Mouse (Mus musculus): Measurements from ENCODE around the gene Agmo. TPM values are rescaled to one million over a fixed set of nuclear protein-coding genes. Genes with fewer than 3 reads are reported as not detected.

Gene Agmo
- 1 to 10 TPM; 1.2 to 1.8 TPM for total RNA-seq (2021)
- long read RNA-seq, experiment 1, partial matches to known transcripts, result 0 of 2 reads
- long read RNA-seq, experiment 1, other reads (novel, unspliced or antisense), result 0 of 2 reads
- long read RNA-seq, experiment 2, partial matches to known transcripts, result 0 of 2 reads
- long read RNA-seq, experiment 2, other reads (novel, unspliced or antisense), result 0 of 2 reads

GRCm38 (mm10) chr12:37241566-37242021, at the start of gene Agmo:
Gene Agmo (plus strand): TSS chr12:37241641.
- Histone ChIP-seq H3K4me3 (peak within 1 kb of the TSS; percentile 67), H3K27ac (peak within 1 kb of the TSS; percentile 86)
- intact Hi-C loops (cut with DNase I), result loop anchor here (10.0 kb wide), 1 partner anchor 127 kb away; no protein-coding TSS in a partner anchor

DNA sequence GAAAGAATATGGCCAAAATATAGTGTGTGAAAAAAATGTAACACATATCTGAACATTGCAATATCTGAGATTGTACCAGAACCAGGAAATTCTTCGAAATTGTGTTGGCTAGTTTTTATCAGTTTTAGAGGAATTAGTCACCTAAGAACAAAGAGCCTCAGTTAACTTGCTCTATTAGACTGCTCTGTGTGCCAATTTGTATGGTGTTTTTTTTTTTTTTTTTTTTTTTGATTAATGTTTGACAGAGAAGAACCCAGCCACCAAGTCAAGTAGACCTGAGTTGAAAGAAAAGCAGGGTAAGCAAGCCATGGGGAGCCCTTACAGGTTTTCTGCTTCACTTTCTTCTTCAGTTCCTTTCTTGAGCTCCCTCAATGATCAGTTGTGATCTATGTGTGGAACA, 10.3 kb upstream of the Agmo start:
- Histone ChIP-seq H3K4me3 (no peak overlapping the region), H3K27ac (no peak overlapping the region)
- no peak for TF ChIP-seq CTCF (IDR thresholded peaks at IDR 0.05)
- intact Hi-C loops (cut with DNase I), result no loop called here
- DNase-seq, result no peak

More at GRCm38 (mm10) chr12:37241566-37242021, at the start of gene Agmo:
- peak; percentile 29 for DNase-seq
- no peak for TF ChIP-seq CTCF (IDR thresholded peaks at IDR 0.05)

- intact Hi-C loops (cut with DNase I), result loop anchor here (10.0 kb wide), 1 partner anchor 126 kb away; no protein-coding TSS in a partner anchor
- Histone ChIP-seq H3K27ac (peak overlapping the region; percentile 86), H3K4me3 (peak overlapping the region; percentile 67)
- no peak for DNase-seq
- no peak for TF ChIP-seq CTCF (IDR thresholded peaks at IDR 0.05)
Measured at GRCm38 (mm10) chr12:37240975-37241565, 371 bp upstream of the Agmo start.

GRCm38 (mm10) chr12:37242484-37242883, 1.0 kb downstream of the Agmo start:
- no peak for TF ChIP-seq CTCF (IDR thresholded peaks at IDR 0.05)
- DNase-seq, result no peak
- Histone ChIP-seq H3K4me3 (peak overlapping the region; percentile 67), H3K27ac (peak overlapping the region; percentile 86)
- intact Hi-C loops (cut with DNase I), result loop anchor here (10.0 kb wide), 1 partner anchor 128 kb away; no protein-coding TSS in a partner anchor

DNA sequence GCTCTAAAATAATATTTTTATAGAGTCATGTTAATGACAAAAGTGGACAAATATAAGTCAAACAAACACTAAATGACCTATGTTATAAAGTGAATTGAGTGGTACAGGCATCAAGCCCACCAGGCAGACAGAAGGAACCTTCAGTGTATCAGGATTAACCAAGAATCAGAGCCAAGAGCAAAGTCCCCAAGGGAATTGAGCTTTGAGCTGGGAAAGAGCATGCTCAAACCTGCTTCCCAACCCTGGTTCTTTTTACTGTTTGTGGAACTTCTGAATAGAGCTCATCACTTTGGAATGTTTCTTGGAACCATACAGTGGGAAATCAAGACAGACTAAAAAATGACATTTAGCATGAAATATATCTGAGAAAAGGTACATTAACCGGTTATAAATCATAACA, 3.4 kb downstream of the Agmo start:
- Histone ChIP-seq H3K4me3 (no peak overlapping the region), H3K27ac (peak overlapping the region; percentile 49; the same call in 1 of the 2 replicates)
- peak; percentile 25 for DNase-seq
- intact Hi-C loops (cut with DNase I), result loop anchor here (10.0 kb wide), 1 partner anchor 130 kb away; no protein-coding TSS in a partner anchor
- no peak for TF ChIP-seq CTCF (IDR thresholded peaks at IDR 0.05)

GRCm38 (mm10) chr12:37251688-37252087, 10.2 kb downstream of the Agmo start:
- TF ChIP-seq CTCF (IDR thresholded peaks at IDR 0.05), result no peak
- H3K4me3 ChIP-seq, result no peak overlapping the region
- intact Hi-C loops (cut with DNase I), result no loop called here
- H3K27ac ChIP-seq, result no peak overlapping the region
- no peak for DNase-seq

DNA sequence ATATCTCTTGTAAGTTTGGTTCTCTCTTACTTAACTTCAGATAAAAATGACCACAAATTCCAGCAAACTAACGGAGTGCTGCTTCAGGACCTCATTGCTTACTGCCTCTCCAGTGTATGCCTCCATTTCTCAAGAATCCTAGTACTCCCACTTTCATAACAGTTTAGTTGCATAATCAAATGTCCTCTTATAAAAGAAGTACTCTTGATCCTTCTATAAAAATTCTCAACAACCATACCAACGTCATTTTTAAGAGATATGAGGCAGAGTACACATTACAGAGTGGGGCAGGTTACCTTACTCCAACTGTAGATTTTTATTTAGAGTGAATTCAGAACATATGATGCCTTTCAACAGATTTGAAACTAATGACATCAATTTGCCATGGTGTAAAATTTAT, 15.7 kb downstream of the Agmo start:
- H3K4me3 ChIP-seq, result no peak overlapping the region
- H3K27ac ChIP-seq, result no peak overlapping the region
- no peak for TF ChIP-seq CTCF (IDR thresholded peaks at IDR 0.05)
- no peak for DNase-seq
- intact Hi-C loops (cut with DNase I), result no loop called here

DNA sequence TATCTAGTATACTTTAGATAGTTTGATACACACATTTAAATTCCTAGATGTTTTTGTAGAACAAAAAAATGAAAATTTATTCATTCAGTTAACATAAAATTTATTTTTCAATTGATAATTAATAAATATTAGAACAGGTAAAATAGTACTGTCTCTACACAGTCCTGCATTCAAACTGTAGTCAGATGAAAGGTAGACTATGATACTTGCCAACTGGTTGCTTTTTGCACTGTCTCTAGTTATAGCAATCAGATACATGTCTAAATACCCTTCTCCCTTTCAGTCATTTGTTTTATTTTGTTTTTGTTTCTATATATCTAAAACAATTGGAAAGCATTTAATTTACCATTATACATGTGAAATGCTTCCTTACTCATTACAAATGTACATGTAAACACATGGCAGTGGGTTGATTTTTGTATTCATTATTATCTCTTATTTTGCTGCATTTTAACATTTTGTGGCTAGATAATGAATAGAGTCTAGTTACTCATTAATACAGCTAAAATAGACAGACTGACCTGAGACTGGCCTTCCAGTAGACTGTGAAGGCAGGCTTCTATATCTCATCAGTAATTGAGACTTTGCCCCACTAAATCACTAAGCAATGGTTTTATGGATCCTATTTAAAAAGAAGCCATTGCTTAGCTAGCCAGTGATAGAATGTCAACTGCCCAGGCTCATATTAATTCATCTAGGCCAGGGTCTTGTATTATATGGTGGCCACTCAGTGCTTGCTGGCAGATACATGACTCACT, 18.5 kb downstream of the Agmo start:
- no peak overlapping the region for H3K4me3 ChIP-seq
- TF ChIP-seq CTCF (IDR thresholded peaks at IDR 0.05), result no peak
- no peak for DNase-seq
- H3K27ac ChIP-seq, result no peak overlapping the region
- intact Hi-C loops (cut with DNase I), result no loop called here

GRCm38 (mm10) chr12:37263685-37264084, 22.2 kb downstream of the Agmo start:
- intact Hi-C loops (cut with DNase I), result no loop called here

GRCm38 (mm10) chr12:37268636-37269152, 27.3 kb downstream of the Agmo start:
- no peak for TF ChIP-seq CTCF (IDR thresholded peaks at IDR 0.05)
- peak; percentile 17 for DNase-seq
- Histone ChIP-seq H3K27ac (peak overlapping the region; percentile 3; the same call in 1 of the 2 replicates), H3K4me3 (no peak overlapping the region)
- intact Hi-C loops (cut with DNase I), result no loop called here

More at GRCm38 (mm10) chr12:37263685-37264084, 22.2 kb downstream of the Agmo start:
- Histone ChIP-seq H3K27ac (no peak overlapping the region), H3K4me3 (no peak overlapping the region)
- DNase-seq, result no peak
- TF ChIP-seq CTCF (IDR thresholded peaks at IDR 0.05), result no peak

GRCm38 (mm10) chr12:37272660-37273059, 31.2 kb downstream of the Agmo start:
- no peak for DNase-seq
- Histone ChIP-seq H3K4me3 (no peak overlapping the region), H3K27ac (peak overlapping the region; percentile 44)
- intact Hi-C loops (cut with DNase I), result no loop called here
- TF ChIP-seq CTCF (IDR thresholded peaks at IDR 0.05), result no peak

DNA sequence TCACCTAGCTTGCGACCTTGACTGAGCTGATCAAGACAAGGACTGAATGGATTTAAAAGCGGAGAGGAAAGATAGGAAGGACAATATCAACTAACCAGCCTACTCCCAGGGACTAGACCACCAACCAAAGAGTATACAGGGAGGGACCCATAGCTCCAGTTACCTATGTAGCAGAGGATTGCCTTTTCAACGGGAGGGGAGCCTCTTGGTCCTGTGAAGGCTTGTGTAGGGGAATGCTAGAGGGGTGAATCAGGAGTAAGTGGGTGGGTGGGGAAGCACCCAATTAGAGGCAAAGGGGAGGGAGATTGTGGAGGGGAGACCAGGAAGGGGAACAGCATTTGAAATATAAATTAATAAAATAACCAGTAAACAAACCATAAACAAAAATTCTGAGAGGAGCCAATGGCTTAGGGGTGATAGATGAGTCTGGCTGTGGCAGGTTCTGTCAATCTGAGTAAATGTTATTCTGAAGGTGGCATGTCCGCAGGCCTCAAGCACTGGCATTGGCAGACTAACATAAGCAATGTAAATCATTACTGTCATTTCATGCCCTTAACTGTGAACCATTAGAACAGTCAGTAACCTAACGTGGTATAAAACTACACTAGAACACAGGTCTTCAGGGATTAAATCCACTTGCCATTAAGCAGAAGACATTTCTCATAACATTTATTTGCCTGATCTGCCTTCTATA, 32.7 kb downstream of the Agmo start:
- H3K27ac ChIP-seq, result no peak overlapping the region
- intact Hi-C loops (cut with DNase I), result no loop called here
- TF ChIP-seq CTCF (IDR thresholded peaks at IDR 0.05), result no peak
- DNase-seq, result no peak
- H3K4me3 ChIP-seq, result no peak overlapping the region
